Mouse (Mus musculus) myocyte (in vitro differentiated cells): ENCODE measurements around the gene Klra10. TPM values are rescaled to one million over a fixed set of nuclear protein-coding genes. Genes with fewer than 3 reads are reported as not detected.

Source experiments
- H3K27me3 ChIP-seq: one replicate; pipeline ENCODE4 v1.6.1; 2011; ENCODE audit not compliant: control insufficient read depth, insufficient read depth, insufficient read length
- H3K36me3 ChIP-seq: one replicate; pipeline ENCODE4 v1.6.1; 2011; ENCODE audit not compliant: control insufficient read depth, insufficient read depth
- H3K4me2 ChIP-seq: one replicate; pipeline ENCODE4 v1.6.1; 2011; ENCODE audit warnings: low read depth, control low read depth
- H3K4me3 ChIP-seq: one replicate; pipeline ENCODE4 v1.5.1; 2011; ENCODE audit warnings: mild to moderate bottlenecking, control low read depth, moderate library complexity
- H3K79me2 ChIP-seq: one replicate; pipeline ENCODE4 v1.6.1; 2011; ENCODE audit not compliant: control insufficient read depth, insufficient read depth
- H3ac ChIP-seq: one replicate; pipeline ENCODE4 v1.6.1; 2011; ENCODE audit not compliant: control insufficient read depth, insufficient read length
- CEBPB ChIP-seq: IDR thresholded peaks from 2 replicates; pipeline ENCODE4 v1.6.1; 2011; ENCODE audit warnings: mild to moderate bottlenecking, moderate library complexity; ENCODE audit not compliant: poor library complexity, insufficient read depth, severe bottlenecking
- E2F4 ChIP-seq: IDR thresholded peaks from one replicate; pipeline ENCODE4 v1.6.1; 2011; ENCODE audit warnings: mild to moderate bottlenecking, control low read depth, moderate library complexity; ENCODE audit not compliant: insufficient read depth
- MAX ChIP-seq: IDR thresholded peaks from one replicate; pipeline ENCODE4 v1.6.1; 2011; ENCODE audit warnings: low read depth, mild to moderate bottlenecking, control low read depth
- MYOD1 ChIP-seq, 3 experiments: IDR thresholded peaks; one replicate each; pipeline ENCODE4 v1.6.1; 2011; ENCODE audit warnings: control low read depth in 2 of 3, low read depth in 2 of 3, mild to moderate bottlenecking in 2 of 3, moderate library complexity in 1 of 3; ENCODE audit not compliant: insufficient read length in 2 of 3, control insufficient read depth in 1 of 3
- MYOG ChIP-seq, 3 experiments: IDR thresholded peaks; one replicate each; pipeline ENCODE4 v1.6.1; 2011; ENCODE audit warnings: control low read depth in 2 of 3, low read depth in 2 of 3, mild to moderate bottlenecking in 2 of 3; ENCODE audit not compliant: insufficient read length in 2 of 3, control insufficient read depth in 1 of 3, insufficient read depth in 1 of 3
- POLR2A ChIP-seq: IDR thresholded peaks from one replicate; pipeline ENCODE4 v1.6.1; 2011; ENCODE audit warnings: low read depth, mild to moderate bottlenecking, control low read depth, moderate library complexity; ENCODE audit not compliant: insufficient read length
- POLR2AphosphoS2 ChIP-seq: IDR thresholded peaks from one replicate; pipeline ENCODE4 v1.6.1; 2011; ENCODE audit warnings: low read depth, control low read depth; ENCODE audit not compliant: insufficient read length
- REST ChIP-seq: IDR thresholded peaks from one replicate; pipeline ENCODE4 v1.6.1; 2011; ENCODE audit warnings: mild to moderate bottlenecking, control low read depth, moderate library complexity; ENCODE audit not compliant: insufficient read depth, insufficient read length
- SRF ChIP-seq: IDR thresholded peaks from one replicate; pipeline ENCODE4 v1.6.1; 2011; ENCODE audit warnings: low read depth; ENCODE audit not compliant: control insufficient read depth, insufficient read length
- TCF12 ChIP-seq: IDR thresholded peaks from one replicate; pipeline ENCODE4 v1.6.1; 2011; ENCODE audit warnings: mild to moderate bottlenecking, control low read depth; ENCODE audit not compliant: poor library complexity, insufficient read depth, severe bottlenecking
- TCF3 ChIP-seq: IDR thresholded peaks from one replicate; pipeline ENCODE4 v1.6.1; 2011; ENCODE audit warnings: low read depth, control low read depth; ENCODE audit not compliant: insufficient read length
- USF1 ChIP-seq: IDR thresholded peaks from one replicate; pipeline ENCODE4 v1.6.1; 2011; ENCODE audit warnings: low read depth, mild to moderate bottlenecking, control low read depth, moderate library complexity
- polyA plus RNA-seq: library from polyadenylated mRNA; unstranded; fragments of >200 nt; fragmentation: generic; extraction: Trizol; gene quantifications from one replicate; pipeline ENCODE4 v1.2.1, GENCODE M21; 2012; ENCODE audit warnings: missing spikeins

Gene Klra10
- polyA plus RNA-seq, 1 experiment, result not detected

- no peak within 1 kb of the TSS for H3ac ChIP-seq
- H3K4me2 ChIP-seq, result no peak within 1 kb of the TSS
- H3K36me3 ChIP-seq, result no peaks in the 10 kb centered on the region
- TF ChIP-seq USF1, result no peak
- no peak for TF ChIP-seq SRF
- no peak for TF ChIP-seq E2F4
- no peak for TF ChIP-seq MYOG (IDR thresholded peaks at IDR 0.05; ENCODE audit: control insufficient read depth in 1 of 3, insufficient read depth in 1 of 3, insufficient read length in 2 of 3, low read depth in 2 of 3)
- no peak for TF ChIP-seq REST
- no peak for TF ChIP-seq POLR2AphosphoS2
- no peak for TF ChIP-seq CEBPB
- no peak for TF ChIP-seq MYOD1 (IDR thresholded peaks at IDR 0.05; ENCODE audit: control insufficient read depth in 1 of 3, insufficient read length in 2 of 3, low read depth in 2 of 3)
- no peak for TF ChIP-seq TCF12
- TF ChIP-seq MAX, result no peak
- no peak for TF ChIP-seq TCF3
- no peak for TF ChIP-seq POLR2A
- H3K79me2 ChIP-seq, result no peaks in the 10 kb centered on the region
- H3K27me3 ChIP-seq, result no peaks in the 10 kb centered on the region
- no peak within 1 kb of the TSS for H3K4me3 ChIP-seq
These were observed 48.5 kb downstream of the Klra10 start, which contains the start of gene Klra7 for GRCm38 (mm10) chr6:130233222-130233621. Klra7 (minus strand) TSS chr6:130233322.

Other genes starting within 250 kb of the Klra10 start
- not detected for gene Klra4, start 214.7 kb downstream of the Klra10 start, polyA plus RNA-seq
- gene Klra8, start 152.0 kb downstream of the Klra10 start, polyA plus RNA-seq, result not detected
- not detected for gene Klra9, start 88.8 kb downstream of the Klra10 start, polyA plus RNA-seq
- not detected for gene Klra7, start 48.6 kb downstream of the Klra10 start, polyA plus RNA-seq
- gene Klra3, start 55.6 kb upstream of the Klra10 start, polyA plus RNA-seq, result not detected
- gene Klra1, start 104.9 kb upstream of the Klra10 start, polyA plus RNA-seq, result not detected